Mouse (Mus musculus) liver, embryonic 14.5 days (tissue): Measurements from ENCODE around the gene Abca4. TPM values are rescaled to one million over a fixed set of nuclear protein-coding genes. Genes with fewer than 3 reads are reported as not detected.

Source experiments
- ATAC-seq: fragments of 200-750 bp; cut with Nextera tagmentation; 2 replicates; pipeline ENCODE4 v1.8.0; 2017; ENCODE audit warnings: moderate number of reproducible peaks, mild to moderate bottlenecking, moderate library complexity; ENCODE audit not compliant: insufficient read depth
- DNase-seq, 3 experiments: peaks; one replicate each; pipeline ENCODE4 v3.0.0-alpha.2; 2012 to 2013; ENCODE audit warnings: low read depth in 3 of 3, low spot score in 3 of 3
- H3K27ac ChIP-seq: fragments of 300-500 bp; sonication (generic); 2 replicates; pipeline ENCODE4 v1.5.1; 2014; ENCODE audit warnings: moderate library complexity, mild to moderate bottlenecking, control low read depth, inconsistent platforms
- H3K27me3 ChIP-seq: fragments of 300-500 bp; sonication (generic); 2 replicates; pipeline ENCODE4 v1.6.1; 2014; ENCODE audit warnings: mild to moderate bottlenecking, low read length, moderate library complexity; ENCODE audit not compliant: control insufficient read depth, insufficient read depth
- H3K36me3 ChIP-seq: fragments of 300-500 bp; sonication (generic); replicated peaks from 2 replicates; pipeline ENCODE4 v1.6.1; 2014; ENCODE audit warnings: low read depth; ENCODE audit not compliant: control insufficient read depth, insufficient read depth
- H3K4me1 ChIP-seq, 2 experiments: fragments of 200-500 bp in 1 of 2; fragments of 300-500 bp in 1 of 2; sonication (generic) in 1 of 2; replicated peaks; 2 replicates each; pipeline ENCODE4 v1.6.1; 2012 to 2014; ENCODE audit warnings: antibody characterized with exemption in 1 of 2, inconsistent platforms in 1 of 2, low read length in 1 of 2; ENCODE audit not compliant: control insufficient read depth in 2 of 2, insufficient read depth in 2 of 2
- H3K4me2 ChIP-seq: fragments of 300-500 bp; sonication (generic); 2 replicates; pipeline ENCODE4 v1.6.1; 2014; ENCODE audit warnings: low read depth, mild to moderate bottlenecking, control low read depth, moderate library complexity
- H3K4me3 ChIP-seq, 2 experiments: fragments of 200-500 bp in 1 of 2; fragments of 300-500 bp in 1 of 2; sonication (generic) in 1 of 2; 2 replicates each; pipeline ENCODE4 v1.5.1; 2012 to 2014; ENCODE audit warnings: low read depth in 2 of 2, low read length in 2 of 2, mild to moderate bottlenecking in 2 of 2, control low read depth in 1 of 2, inconsistent platforms in 1 of 2, moderate library complexity in 1 of 2; ENCODE audit not compliant: insufficient read depth in 1 of 2
- H3K9ac ChIP-seq: fragments of 300-500 bp; sonication (generic); replicated peaks from 2 replicates; pipeline ENCODE4 v1.6.1; 2014; ENCODE audit warnings: mild to moderate bottlenecking, control low read depth, moderate library complexity
- H3K9me3 ChIP-seq: fragments of 300-500 bp; sonication (generic); 2 replicates; pipeline ENCODE4 v1.6.1; 2016; ENCODE audit warnings: low read length, mixed read lengths; ENCODE audit not compliant: control insufficient read depth
- CTCF ChIP-seq: IDR thresholded peaks from 2 replicates; pipeline ENCODE4 v1.5.1; 2016; ENCODE audit warnings: antibody characterized with exemption, low read depth, control low read depth
- EP300 ChIP-seq: IDR thresholded peaks from 2 replicates; pipeline ENCODE4 v1.6.1; 2016; ENCODE audit warnings: antibody characterized with exemption, low read depth
- WGBS: fragments of 180-500 bp; shearing (Covaris S2); extraction: QIAGEN DNeasy Blood & Tissue Kit; methylation state at CpG from one replicate; pipeline ENCODE4 v1.1.7; 2014; ENCODE audit not compliant: insufficient replicate concordance; 5-methylcytosine and 5-hydroxymethylcytosine counted together
- polyA plus RNA-seq, 2 experiments: library from polyadenylated mRNA; depleted of rRNA in 1 of 2; stranded (reverse) in 1 of 2; unstranded in 1 of 2; fragments of >200 nt; fragmentation: Nextera tagmentation in 1 of 2; extraction: Ambion mirVana in 1 of 2; gene quantifications; 2 replicates each; pipeline versions ENCODE4 v1.2.1 to v1.2.3; 2012 to 2014

Abca4 gene
- polyA plus RNA-seq, 2 experiments: 0.35 to 0.53 TPM

GRCm38 (mm10) chr3:122022355-122022754, 21.9 kb upstream of the Abca4 start:
- no peaks in the 10 kb centered on the region for H3K9me3 ChIP-seq
- H3K36me3 ChIP-seq: no peaks in the 10 kb centered on the region
- H3K4me3 ChIP-seq: no peak overlapping the region
- WGBS: 31% methylated on average over 3 of the region's 3 CpGs
- H3K4me2 ChIP-seq: no peak overlapping the region
- no peak overlapping the region for H3K9ac ChIP-seq
- TF ChIP-seq EP300 (no peak), CTCF (no peak)
- ATAC-seq (no peak), DNase-seq (no peak)
- H3K4me1 ChIP-seq: no peaks in the 10 kb centered on the region
- H3K27me3 ChIP-seq: no peaks in the 10 kb centered on the region
- no peak overlapping the region for H3K27ac ChIP-seq

DNA sequence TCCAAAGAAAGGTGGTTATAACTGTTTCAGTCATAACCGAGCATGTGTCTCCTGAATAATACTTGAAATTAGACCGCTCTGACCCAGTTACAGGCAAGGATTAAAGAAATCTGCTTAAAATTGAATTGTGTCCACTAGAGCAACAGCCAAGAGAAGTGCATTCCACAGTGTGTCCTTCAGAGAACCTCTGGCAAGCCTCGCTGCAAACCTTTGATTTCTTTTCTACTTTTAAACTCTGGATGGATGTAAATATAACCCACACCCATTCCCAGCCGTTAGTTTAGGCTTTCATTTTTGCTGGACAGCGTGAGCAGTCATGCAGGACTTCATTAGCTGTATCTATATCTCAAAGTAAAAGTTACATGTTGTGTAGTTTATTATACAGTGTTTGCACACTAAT, 17.6 kb upstream of the Abca4 start:
- no peak overlapping the region for H3K4me3 ChIP-seq
- 54% methylated on average over 5 of the region's 5 CpGs for WGBS
- TF ChIP-seq CTCF: no peak
- no peak for TF ChIP-seq EP300
- DNase-seq (no peak), ATAC-seq (no peak)
- no peaks in the 10 kb centered on the region for H3K27me3 ChIP-seq
- no peak overlapping the region for H3K27ac ChIP-seq
- H3K9ac ChIP-seq: no peak overlapping the region
- H3K4me2 ChIP-seq: no peak overlapping the region
- H3K4me1 ChIP-seq: no peaks in the 10 kb centered on the region
- H3K9me3 ChIP-seq: no peaks in the 10 kb centered on the region
- H3K36me3 ChIP-seq: no peaks in the 10 kb centered on the region

DNA sequence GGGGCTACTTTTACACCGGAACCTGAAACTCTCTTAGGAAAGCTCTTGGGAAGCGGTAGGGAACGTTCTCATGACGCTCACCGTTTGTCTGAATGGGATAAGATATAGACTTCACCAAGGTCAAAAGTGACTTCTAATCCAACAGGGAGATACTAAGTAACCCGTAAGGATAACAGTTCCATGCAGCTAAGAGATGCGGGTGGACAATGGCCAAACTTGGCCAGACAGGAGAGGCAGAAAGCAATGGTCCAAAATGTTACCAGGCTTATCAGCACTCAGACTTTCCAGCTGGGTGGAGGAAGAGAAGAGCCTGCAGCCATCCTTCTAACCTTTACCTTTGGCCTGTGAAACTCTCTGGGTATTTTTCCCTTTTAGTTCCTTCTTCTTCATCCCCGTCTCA, 16.5 kb upstream of the Abca4 start:
- H3K27ac ChIP-seq: no peak overlapping the region
- TF ChIP-seq CTCF: no peak
- TF ChIP-seq EP300: no peak
- H3K4me1 ChIP-seq: no peaks in the 10 kb centered on the region
- no peaks in the 10 kb centered on the region for H3K36me3 ChIP-seq
- H3K4me2 ChIP-seq: no peak overlapping the region
- H3K27me3 ChIP-seq: no peaks in the 10 kb centered on the region
- DNase-seq: no peak
- 69% methylated on average over 8 of the region's 8 CpGs for WGBS
- no peak overlapping the region for H3K4me3 ChIP-seq
- no peaks in the 10 kb centered on the region for H3K9me3 ChIP-seq
- ATAC-seq: no peak
- H3K9ac ChIP-seq: no peak overlapping the region

DNA sequence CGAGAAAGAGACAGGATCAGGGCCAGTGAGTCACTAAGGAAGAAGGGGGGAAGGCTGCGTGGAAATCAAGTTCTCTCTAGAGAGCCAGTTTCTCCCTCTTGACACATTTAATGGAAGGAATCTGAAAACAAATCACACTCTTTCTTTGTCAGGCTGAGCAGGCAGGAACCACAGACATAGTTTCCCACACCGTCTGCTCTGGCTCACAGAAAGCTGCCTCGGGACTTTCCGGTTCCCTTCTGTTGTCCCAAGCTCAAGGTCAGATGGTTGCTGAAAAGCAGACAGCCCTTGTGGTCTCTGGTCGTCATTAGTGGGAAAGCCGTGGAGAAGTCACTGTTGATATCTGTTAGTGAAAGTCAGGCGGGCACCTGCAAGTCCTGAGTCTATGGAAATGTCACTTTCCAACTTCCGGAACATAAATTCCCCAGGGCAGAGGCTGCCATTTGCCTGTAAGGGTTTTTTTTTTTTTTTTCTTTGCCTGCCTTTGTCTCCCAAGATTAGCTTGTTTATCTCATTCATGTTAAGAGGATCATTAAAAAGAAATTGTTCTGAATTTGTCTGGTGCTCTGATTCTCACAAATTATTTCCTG, 10.9 kb upstream of the Abca4 start:
- H3K27ac ChIP-seq: no peak overlapping the region
- H3K36me3 ChIP-seq: no peaks in the 10 kb centered on the region
- TF ChIP-seq EP300 (no peak), CTCF (no peak)
- H3K4me3 ChIP-seq: no peak overlapping the region
- no peak overlapping the region for H3K4me2 ChIP-seq
- no peak overlapping the region for H3K9ac ChIP-seq
- H3K9me3 ChIP-seq: no peaks in the 10 kb centered on the region
- DNase-seq (no peak), ATAC-seq (no peak)
- 42% methylated on average over 9 of the region's 9 CpGs for WGBS
- no peaks in the 10 kb centered on the region for H3K27me3 ChIP-seq
- peaks cover 0 to 4% of the 10 kb centered on the region in 2 experiments; a peak in 1 of 4 replicates for H3K4me1 ChIP-seq

GRCm38 (mm10) chr3:122034240-122034639, 10.0 kb upstream of the Abca4 start:
- H3K27me3 ChIP-seq: no peaks in the 10 kb centered on the region
- no peak for TF ChIP-seq CTCF
- TF ChIP-seq EP300: no peak
- no peak overlapping the region for H3K4me3 ChIP-seq
- DNase-seq: no peak
- H3K36me3 ChIP-seq: no peaks in the 10 kb centered on the region
- H3K4me1 ChIP-seq: peaks cover 0 to 4% of the 10 kb centered on the region in 2 experiments; a peak in 1 of 4 replicates
- 63% methylated on average over 5 of the region's 5 CpGs for WGBS
- no peak overlapping the region for H3K27ac ChIP-seq
- H3K4me2 ChIP-seq: no peak overlapping the region
- H3K9ac ChIP-seq: no peak overlapping the region
- no peaks in the 10 kb centered on the region for H3K9me3 ChIP-seq
- no peak for ATAC-seq

DNA sequence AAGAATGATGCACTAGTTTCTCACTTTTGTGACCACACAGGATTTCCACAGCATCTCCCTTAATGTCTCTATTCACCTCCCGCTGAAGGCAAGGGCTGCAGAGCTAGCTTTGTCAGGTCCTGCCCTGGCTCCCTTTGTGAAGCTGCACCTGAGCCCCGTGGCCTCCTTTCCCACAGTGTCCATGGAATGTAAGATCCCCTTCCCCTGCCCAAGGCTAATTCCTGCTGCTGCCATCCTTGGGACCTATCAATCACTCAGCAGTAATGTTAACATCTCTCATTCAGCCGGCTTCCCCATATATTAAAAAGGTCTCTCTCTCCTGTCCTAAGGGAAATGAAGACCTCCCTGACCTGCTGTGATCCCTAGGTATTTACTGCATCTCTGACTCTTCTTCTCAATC, 9.2 kb upstream of the Abca4 start:
- H3K9ac ChIP-seq: no peak overlapping the region
- no peaks in the 10 kb centered on the region for H3K9me3 ChIP-seq
- no peaks in the 10 kb centered on the region for H3K36me3 ChIP-seq
- H3K27me3 ChIP-seq: no peaks in the 10 kb centered on the region
- DNase-seq: no peak
- WGBS: 43% methylated on average over 3 of the region's 3 CpGs
- ATAC-seq: no peak
- H3K4me1 ChIP-seq: peaks cover 0 to 4% of the 10 kb centered on the region in 2 experiments; a peak in 1 of 4 replicates
- no peak overlapping the region for H3K4me3 ChIP-seq
- H3K4me2 ChIP-seq: no peak overlapping the region
- no peak overlapping the region for H3K27ac ChIP-seq
- TF ChIP-seq CTCF (no peak), EP300 (no peak)
